Mouse (Mus musculus) lung, adult 2 months (tissue): ENCODE data around the gene Cdhr1.

ENCODE experiments used
- CTCF ChIP-seq: fragments of 200-500 bp; IDR thresholded peaks from 2 replicates; pipeline ENCODE4 v1.5.1; 2011; ENCODE audit warnings: mild to moderate bottlenecking, low read length, control low read depth; ENCODE audit not compliant: insufficient read depth
- POLR2A ChIP-seq: fragments of 200-500 bp; IDR thresholded peaks from 2 replicates; pipeline ENCODE4 v1.6.1; 2011; ENCODE audit warnings: low read depth, mild to moderate bottlenecking, control low read depth, low read length, borderline replicate concordance; ENCODE audit errors: extremely low read depth

- TF ChIP-seq CTCF, result no peak
- no peak for TF ChIP-seq POLR2A
Measured at GRCm38 (mm10) chr14:37109975-37110374, 11.8 kb upstream of the Cdhr1 start.
